Comparison of ENCODE assay signal across 9 mouse cellular contexts in genomic region chr12:12904086-12904485, GRCm38 (mm10). TPM values are rescaled to one million over a fixed set of nuclear protein-coding genes. Genes with fewer than 3 reads are reported as not detected.
A peak's percentile ranks its signal among the peaks of the same experiment; 100 is the strongest.
DNase-seq lines count a peak whose midpoint lies in the region; ATAC-seq and TF ChIP-seq lines count a peak whose summit lies in the region.
"Had no signal": no experiment of that assay in that cellular context is flagged by ENCODE, and none has a peak within 500 bp of the region (broad histone marks: within the 10 kb centered on the region; RNA-seq: fewer than 3 reads in every experiment).

No protein-coding gene starts in this region.

- H3K4me3 ChIP-seq in heart, embryonic 15.5 days: peak overlapping the region; percentile 42
- peak overlapping the region; percentile 76 for H3K4me3 ChIP-seq in ES-Bruce4 (ENCODE audit: low read depth, low read length)
- H3K4me3 ChIP-seq in forebrain, embryonic 15.5 days: peak overlapping the region; percentile 11; the same call in 1 of the 2 replicates
- peak overlapping the region; percentile 31; the same call in 1 of the 2 replicates for H3K4me3 ChIP-seq in limb, embryonic 15.5 days
- H3K4me3 ChIP-seq: erythroblast, embryonic 14.5 days had no signal

- no peak for TF ChIP-seq POLR2A in ES-Bruce4 (IDR thresholded peaks at IDR 0.05; ENCODE audit: insufficient read depth, low read length)

- no peaks in the 10 kb centered on the region for H3K36me3 ChIP-seq in heart, embryonic 15.5 days
- no peaks in the 10 kb centered on the region for H3K36me3 ChIP-seq in ES-Bruce4 (ENCODE audit: control insufficient read depth, insufficient read depth, low read length, poor library complexity, severe bottlenecking)
- no peaks in the 10 kb centered on the region for H3K36me3 ChIP-seq in forebrain, embryonic 15.5 days
- H3K36me3 ChIP-seq in limb, embryonic 15.5 days: no peaks in the 10 kb centered on the region

- intact Hi-C loops in heart, postnatal 25 days (cut with DNase I): loop anchor here (5.0 to 10.0 kb wide), 2 partner anchors 97 to 219 kb away; no protein-coding TSS in a partner anchor

- peak overlapping the region; percentile 10; the same call in 1 of the 2 replicates for H3K27ac ChIP-seq in heart, embryonic 15.5 days
- H3K27ac ChIP-seq in ES-Bruce4 (ENCODE audit: insufficient read depth, low read length): no peak overlapping the region
- H3K27ac ChIP-seq in forebrain, embryonic 15.5 days (replicated peaks): peak overlapping the region; percentile 91
- no peak overlapping the region for H3K27ac ChIP-seq in limb, embryonic 15.5 days

- peaks cover 12% of the 10 kb centered on the region for H3K4me1 ChIP-seq in heart, embryonic 15.5 days (replicated peaks)
- peaks cover 5% of the 10 kb centered on the region for H3K4me1 ChIP-seq in ES-Bruce4 (ENCODE audit: control insufficient read depth, insufficient read depth, low read length)
- H3K4me1 ChIP-seq in forebrain, embryonic 15.5 days: peaks cover 35% of the 10 kb centered on the region
- H3K4me1 ChIP-seq in limb, embryonic 15.5 days: peaks cover 13% of the 10 kb centered on the region

- H3K9me3 ChIP-seq in heart, embryonic 15.5 days (replicated peaks): no peaks in the 10 kb centered on the region
- H3K9me3 ChIP-seq in ES-Bruce4 (replicated peaks; ENCODE audit: control insufficient read depth, insufficient read depth, low read length, poor library complexity, severe bottlenecking): no peaks in the 10 kb centered on the region
- H3K9me3 ChIP-seq in forebrain, embryonic 15.5 days: no peaks in the 10 kb centered on the region
- H3K9me3 ChIP-seq in limb, embryonic 15.5 days: no peaks in the 10 kb centered on the region

- peak overlapping the region; percentile 32; the same call in 1 of the 2 replicates for H3K9ac ChIP-seq in heart, embryonic 15.5 days
- H3K9ac ChIP-seq in ES-Bruce4 (ENCODE audit: low read depth, poor library complexity, severe bottlenecking): peak overlapping the region; percentile 55
- peak overlapping the region; percentile 27 for H3K9ac ChIP-seq in forebrain, embryonic 15.5 days (replicated peaks)
- H3K9ac ChIP-seq in limb, embryonic 15.5 days: no peak overlapping the region

- H3K4me2 ChIP-seq in heart, embryonic 15.5 days: peak overlapping the region; percentile 65
- peak overlapping the region; percentile 40 for H3K4me2 ChIP-seq in forebrain, embryonic 15.5 days (replicated peaks)
- H3K4me2 ChIP-seq in limb, embryonic 15.5 days: peak overlapping the region; percentile 59

- WGBS in heart, embryonic 15.5 days: 8% methylated on average over 1 of the region's 1 CpGs
- 0% methylated on average over 1 of the region's 1 CpGs for WGBS in forebrain, embryonic 15.5 days
- 14% methylated on average over 1 of the region's 1 CpGs for WGBS in limb, embryonic 15.5 days

- TF ChIP-seq EP300 in ES-Bruce4 (IDR thresholded peaks at IDR 0.05; ENCODE audit: insufficient read depth, low read depth, low read length): no peak

- H3K27me3 ChIP-seq in heart, embryonic 15.5 days: no peaks in the 10 kb centered on the region
- H3K27me3 ChIP-seq in ES-Bruce4 (ENCODE audit: control insufficient read depth, insufficient read depth, low read length, poor library complexity, severe bottlenecking): no peaks in the 10 kb centered on the region
- H3K27me3 ChIP-seq in forebrain, embryonic 15.5 days: no peaks in the 10 kb centered on the region
- H3K27me3 ChIP-seq in limb, embryonic 15.5 days: no peaks in the 10 kb centered on the region

- DNase-seq in heart, postnatal 25 days (ENCODE audit: low spot score): no peak
- DNase-seq in cerebellum, adult 8-10 months: no peak
- no peak for DNase-seq in adrenal gland, adult 2 months
- no peak for DNase-seq in urinary bladder, adult 18-20 months (ENCODE audit: low spot score in 2 of 2)

- TF ChIP-seq CTCF in ES-Bruce4 (IDR thresholded peaks at IDR 0.05; ENCODE audit: low read depth, low read length): no peak

- ATAC-seq in heart, embryonic 15.5 days (replicated peaks; ENCODE audit: insufficient number of reproducible peaks, insufficient read depth, low FRiP score, low read depth): no peak
- peak; percentile 66 for ATAC-seq in forebrain, embryonic 15.5 days (replicated peaks)
- no peak for ATAC-seq in limb, embryonic 15.5 days (ENCODE audit: insufficient number of reproducible peaks, low FRiP score, low TSS enrichment, low read depth)

RNA-seq across cellular contexts. Expression of gene Mycn, which starts 37.6 kb away (rescaled TPM):
- polyA plus RNA-seq in heart, embryonic 15.5 days (2015; fragmentation: Nextera tagmentation; extraction: Ambion mirVana): 33.6 and 34.5 TPM in 2 replicates
- 1 to 10 TPM; 4.9 to 5.9 TPM for total RNA-seq in heart, postnatal 25 days (2021)
- polyA plus RNA-seq in ES-Bruce4 (2011; ENCODE audit: insufficient read depth, insufficient read length, low read depth, missing spikeins): 75.0 and 78.6 TPM in 2 replicates
- polyA plus RNA-seq in forebrain, embryonic 15.5 days (2015; fragmentation: Nextera tagmentation; extraction: Ambion mirVana): 162 and 167 TPM in 2 replicates
- 25.2 and 25.3 TPM in 2 replicates for polyA plus RNA-seq in limb, embryonic 15.5 days (2015; fragmentation: Nextera tagmentation; extraction: Ambion mirVana)
- total RNA-seq in adrenal gland, adult 2 months (2021): 1 to 10 TPM; 6.1 to 9.6 TPM
- 3.8 and 5.8 TPM in 2 replicates for polyA plus RNA-seq in adrenal gland, adult 2 months (2012; rRNA removed)

Comparison
In these comparisons a context has a peak if more than half of its experiments do, and no peak if none do; other contexts are left out.
1. H3K27ac ChIP-seq: peak in heart, embryonic 15.5 days (single experiment) and forebrain, embryonic 15.5 days (single experiment); none in ES-Bruce4 (single experiment) and limb, embryonic 15.5 days (single experiment).
2. H3K4me3 ChIP-seq: peak in every context shown above with its lines; median percentile 76 in ES-Bruce4; 42 in heart, embryonic 15.5 days; 31 in limb, embryonic 15.5 days; 11 in forebrain, embryonic 15.5 days.
3. Peak in every context shown above with its lines, with median percentiles within 50 percentile points of each other: H3K4me2 ChIP-seq.